Mouse (Mus musculus): ENCODE measurements around the gene Prdm2. TPM values are rescaled to one million over a fixed set of nuclear protein-coding genes. Genes with fewer than 3 reads are reported as not detected.
A peak's percentile ranks its signal among the peaks of the same experiment; 100 is the strongest.

Gene Prdm2
- total and polyA plus RNA-seq, 2 experiments from 2014 or later, result 11.0 to 16.6 TPM

DNA sequence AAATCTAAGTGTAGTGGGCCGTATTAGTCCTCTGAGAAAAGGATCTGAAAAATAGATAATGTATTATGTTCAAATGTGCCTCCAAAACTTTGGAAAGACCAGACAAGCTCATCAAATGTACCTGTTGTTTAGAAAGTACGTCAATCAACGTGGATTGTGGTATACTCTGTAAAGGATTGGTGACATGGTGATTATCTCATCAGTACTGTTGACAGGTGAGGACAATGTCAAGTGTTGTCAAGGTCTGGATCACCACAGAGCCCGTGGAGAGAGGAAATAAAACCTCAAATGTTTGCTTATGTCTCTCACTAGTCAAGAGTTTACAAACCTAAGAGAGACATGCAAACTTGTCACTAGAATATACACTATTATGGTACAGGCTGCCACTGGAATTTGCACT is 776 bp upstream of the Prdm2 start:
- Histone ChIP-seq H3K27me3 (ENCODE audit: insufficient read depth, low read length) (no peaks in the 10 kb centered on the region), H3K4me3 (ENCODE audit: low read length) (no peak overlapping the region), H3K4me2 (ENCODE audit: low read depth, low read length) (no peak overlapping the region), H3K4me1 (ENCODE audit: insufficient read depth, low read length) (peaks cover 6% of the 10 kb centered on the region; the same call in 1 of the 2 replicates), H3K9ac (replicated peaks; ENCODE audit: low read length) (no peak overlapping the region), H3K9me3 (ENCODE audit: low read length) (no peaks in the 10 kb centered on the region), H3K27ac (no peak overlapping the region), H3K36me3 (ENCODE audit: insufficient read depth, low read length) (no peaks in the 10 kb centered on the region)
- no peak for ATAC-seq
- TF ChIP-seq CTCF (IDR thresholded peaks at IDR 0.05; ENCODE audit: low read depth), result no peak
- 92% methylated on average over 4 of the region's 4 CpGs for WGBS
- DNase-seq (ENCODE audit: low spot score), result no peak

DNA sequence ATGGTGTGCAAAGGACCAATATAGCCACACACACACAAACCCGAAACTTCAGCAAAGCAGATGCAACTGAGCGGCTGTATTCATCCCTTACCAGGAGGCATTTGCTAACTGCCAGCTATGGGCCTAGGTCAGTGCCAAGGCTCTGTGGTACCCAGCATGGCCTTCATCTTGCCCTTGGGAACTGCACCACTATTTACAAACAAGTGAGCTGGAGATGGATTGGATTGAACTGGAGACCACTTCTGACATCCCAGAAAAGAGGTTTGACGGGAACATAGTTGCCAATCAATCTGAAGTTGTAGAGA is 332 bp upstream of the Prdm2 start:
- Histone ChIP-seq H3K4me1 (ENCODE audit: insufficient read depth, low read length) (peaks cover 6% of the 10 kb centered on the region; the same call in 1 of the 2 replicates), H3K36me3 (ENCODE audit: insufficient read depth, low read length) (no peaks in the 10 kb centered on the region), H3K9me3 (ENCODE audit: low read length) (no peaks in the 10 kb centered on the region), H3K4me2 (ENCODE audit: low read depth, low read length) (peak overlapping the region; percentile 73), H3K27ac (peak overlapping the region; percentile 92), H3K9ac (replicated peaks; ENCODE audit: low read length) (peak overlapping the region; percentile 96), H3K4me3 (ENCODE audit: low read length) (peak overlapping the region; percentile 86; the same call in 1 of the 2 replicates), H3K27me3 (ENCODE audit: insufficient read depth, low read length) (no peaks in the 10 kb centered on the region)
- DNase-seq (ENCODE audit: low spot score), result no peak
- no peak for ATAC-seq
- WGBS, result 94% methylated on average over 3 of the region's 3 CpGs
- no peak for TF ChIP-seq CTCF (IDR thresholded peaks at IDR 0.05; ENCODE audit: low read depth)

DNA sequence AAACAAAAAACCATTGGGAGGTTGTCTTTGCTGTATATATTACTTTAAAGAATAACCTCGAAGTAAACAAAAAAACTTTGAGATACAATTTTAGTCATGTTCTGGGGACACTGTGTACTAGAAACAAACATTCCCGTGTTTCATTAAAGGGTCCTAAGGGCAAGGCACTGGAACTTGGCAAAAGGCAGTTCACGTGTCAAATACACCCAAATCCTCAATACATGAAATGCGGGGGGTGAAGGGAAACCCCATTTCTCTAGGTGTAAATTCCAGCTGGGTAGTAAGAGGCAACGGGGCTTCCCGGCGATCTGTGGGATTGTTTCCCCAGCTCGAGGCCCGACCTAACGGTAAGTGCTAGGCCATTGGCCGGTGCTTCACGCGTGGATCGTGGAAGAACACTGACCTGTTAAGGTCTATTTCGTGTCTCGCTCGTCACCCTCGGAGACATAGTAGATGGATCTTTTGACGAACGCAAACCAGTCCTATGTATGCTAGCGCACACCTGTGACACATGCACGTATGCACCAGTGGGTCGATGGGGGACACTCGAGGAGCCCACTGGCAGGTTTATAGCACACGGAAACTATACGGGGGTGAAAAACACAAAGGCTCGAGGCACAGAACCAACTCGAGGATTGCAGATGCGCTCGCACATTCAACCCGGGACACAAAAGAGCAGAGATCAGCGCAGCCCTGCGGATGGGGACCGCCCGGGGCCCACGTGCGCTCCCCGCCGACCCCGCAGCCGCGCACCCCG is 1.0 kb downstream of the Prdm2 start:
- H3K4me2 ChIP-seq (ENCODE audit: low read depth, low read length), result peak overlapping the region; percentile 73
- 7% methylated on average over 41 of the region's 43 CpGs for WGBS
- H3K9ac ChIP-seq (replicated peaks; ENCODE audit: low read length), result peak overlapping the region; percentile 96

DNA sequence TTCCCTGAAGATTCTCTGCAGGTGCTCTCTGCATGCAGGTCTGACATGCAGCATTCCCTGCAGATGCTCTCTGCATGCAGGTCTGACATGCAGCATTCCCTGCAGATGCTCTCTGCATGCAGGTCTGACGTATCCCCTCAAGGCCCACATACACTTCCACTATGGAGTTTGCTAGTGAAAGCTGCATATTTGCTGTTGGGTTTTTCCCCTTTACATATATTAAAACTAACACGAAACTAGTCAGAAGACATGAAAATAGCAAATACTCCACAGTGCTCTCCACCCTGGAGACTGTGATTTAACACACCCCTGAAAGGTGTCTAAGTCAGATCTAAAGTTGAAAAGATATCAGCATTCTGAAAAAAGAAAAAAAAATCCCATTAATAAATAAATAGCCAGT is 2.8 kb downstream of the Prdm2 start:
- no peak overlapping the region for H3K4me3 ChIP-seq (ENCODE audit: low read length)
- no peak overlapping the region for H3K4me2 ChIP-seq (ENCODE audit: low read depth, low read length)
- no peaks in the 10 kb centered on the region for H3K36me3 ChIP-seq (ENCODE audit: insufficient read depth, low read length)
- H3K9me3 ChIP-seq (ENCODE audit: low read length), result no peaks in the 10 kb centered on the region
- no peak overlapping the region for H3K27ac ChIP-seq
- H3K4me1 ChIP-seq (ENCODE audit: insufficient read depth, low read length), result peaks cover 6% of the 10 kb centered on the region; the same call in 1 of the 2 replicates
- no peak for TF ChIP-seq CTCF (IDR thresholded peaks at IDR 0.05; ENCODE audit: low read depth)
- no peak for DNase-seq (ENCODE audit: low spot score)
- 70% methylated on average over 2 of the region's 2 CpGs for WGBS
- H3K27me3 ChIP-seq (ENCODE audit: insufficient read depth, low read length), result no peaks in the 10 kb centered on the region
- no peak for ATAC-seq
- H3K9ac ChIP-seq (replicated peaks; ENCODE audit: low read length), result no peak overlapping the region

More for the DNA sequence above, 1.0 kb downstream of the Prdm2 start:
- DNase-seq (ENCODE audit: low spot score) (peak; percentile 53), ATAC-seq (peak; percentile 72)
- Histone ChIP-seq H3K9me3 (ENCODE audit: low read length) (no peaks in the 10 kb centered on the region), H3K27me3 (ENCODE audit: insufficient read depth, low read length) (no peaks in the 10 kb centered on the region), H3K4me3 (ENCODE audit: low read length) (peak overlapping the region; percentile 86), H3K4me1 (ENCODE audit: insufficient read depth, low read length) (peaks cover 6% of the 10 kb centered on the region; the same call in 1 of the 2 replicates), H3K27ac (peak overlapping the region; percentile 92), H3K36me3 (ENCODE audit: insufficient read depth, low read length) (no peaks in the 10 kb centered on the region)
- TF ChIP-seq CTCF (IDR thresholded peaks at IDR 0.05; ENCODE audit: low read depth), result no peak

DNA sequence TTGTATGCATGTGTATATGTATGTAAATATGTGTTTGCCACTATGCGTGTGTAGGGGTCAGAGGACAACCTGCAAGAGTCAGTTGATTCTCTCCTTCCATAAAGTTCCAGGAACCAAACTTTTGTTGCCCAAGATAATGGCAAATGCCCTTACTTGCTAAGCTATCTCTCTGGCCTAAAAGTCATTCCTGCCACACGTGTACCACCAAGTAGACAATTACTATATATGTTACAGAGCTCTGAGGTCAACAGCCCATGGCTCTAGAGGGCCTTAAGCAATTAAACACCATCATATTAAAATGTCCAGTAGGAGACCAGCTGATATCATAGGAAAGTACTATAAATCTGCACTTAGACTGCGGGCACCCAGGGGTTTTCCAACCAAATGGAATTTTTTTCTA is 10.1 kb downstream of the Prdm2 start:
- Histone ChIP-seq H3K4me2 (ENCODE audit: low read depth, low read length) (no peak overlapping the region), H3K4me1 (ENCODE audit: insufficient read depth, low read length) (no peaks in the 10 kb centered on the region), H3K36me3 (ENCODE audit: insufficient read depth, low read length) (no peaks in the 10 kb centered on the region), H3K4me3 (ENCODE audit: low read length) (no peak overlapping the region), H3K9me3 (ENCODE audit: low read length) (no peaks in the 10 kb centered on the region), H3K27me3 (ENCODE audit: insufficient read depth, low read length) (no peaks in the 10 kb centered on the region), H3K27ac (no peak overlapping the region), H3K9ac (replicated peaks; ENCODE audit: low read length) (no peak overlapping the region)
- TF ChIP-seq CTCF (IDR thresholded peaks at IDR 0.05; ENCODE audit: low read depth), result no peak
- no peak for ATAC-seq
- no peak for DNase-seq (ENCODE audit: low spot score)
- 71% methylated on average over 3 of the region's 3 CpGs for WGBS

DNA sequence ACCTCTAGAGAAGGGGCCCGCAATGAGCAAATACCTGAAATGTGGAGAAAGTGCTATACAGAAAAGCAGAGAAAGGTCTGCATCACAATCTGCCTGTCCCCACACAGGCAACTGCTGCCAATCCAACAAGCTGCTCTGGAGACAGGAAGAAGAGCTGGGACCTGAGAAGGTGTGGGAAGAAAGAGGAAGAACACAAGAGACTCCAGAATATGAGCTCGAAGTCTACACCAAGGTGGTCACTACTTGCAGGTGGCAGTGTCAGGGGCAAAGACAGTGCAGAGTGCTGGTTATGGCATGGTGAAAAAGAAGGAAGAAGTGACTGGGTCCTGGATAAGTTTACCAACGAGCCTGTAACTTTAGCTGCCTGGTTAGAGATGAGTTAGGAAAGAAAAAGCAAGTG is 14.4 kb downstream of the Prdm2 start:
- no peaks in the 10 kb centered on the region for H3K36me3 ChIP-seq (ENCODE audit: insufficient read depth, low read length)
- WGBS, result 91% methylated on average over 3 of the region's 3 CpGs
- no peak for ATAC-seq
- H3K9ac ChIP-seq (replicated peaks; ENCODE audit: low read length), result no peak overlapping the region
- no peak overlapping the region for H3K4me3 ChIP-seq (ENCODE audit: low read length)
- TF ChIP-seq CTCF (IDR thresholded peaks at IDR 0.05; ENCODE audit: low read depth), result no peak
- H3K4me1 ChIP-seq (ENCODE audit: insufficient read depth, low read length), result no peaks in the 10 kb centered on the region
- no peaks in the 10 kb centered on the region for H3K27me3 ChIP-seq (ENCODE audit: insufficient read depth, low read length)
- no peak for DNase-seq (ENCODE audit: low spot score)
- no peak overlapping the region for H3K27ac ChIP-seq
- H3K9me3 ChIP-seq (ENCODE audit: low read length), result no peaks in the 10 kb centered on the region
- no peak overlapping the region for H3K4me2 ChIP-seq (ENCODE audit: low read depth, low read length)

DNA sequence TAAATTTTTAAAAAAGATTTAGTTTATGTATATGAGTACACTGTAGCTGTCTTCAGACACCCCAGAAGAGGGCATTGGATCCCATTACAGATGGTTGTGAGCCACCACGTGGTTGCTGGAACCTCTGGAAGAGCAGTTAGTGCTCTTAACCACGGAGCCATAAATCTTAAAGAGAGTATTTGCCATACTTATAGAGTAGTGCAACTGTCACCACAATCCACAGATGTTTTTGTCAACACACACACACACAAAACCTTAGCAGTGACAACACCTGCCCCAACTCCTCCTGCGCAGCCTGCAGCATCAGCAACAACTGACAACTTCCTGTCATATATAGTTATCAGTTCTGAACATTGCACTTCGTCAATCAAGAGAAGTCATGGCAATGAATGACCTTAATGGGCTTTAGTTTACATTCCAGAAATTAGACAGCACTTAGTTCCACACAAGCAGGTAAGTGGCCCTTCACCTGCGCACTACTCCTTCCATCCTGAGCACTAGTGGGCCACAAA is 14.9 kb downstream of the Prdm2 start:
- no peak overlapping the region for H3K27ac ChIP-seq
- no peak for DNase-seq (ENCODE audit: low spot score)
- no peaks in the 10 kb centered on the region for H3K9me3 ChIP-seq (ENCODE audit: low read length)
- no peak for ATAC-seq
- 92% methylated on average over 5 of the region's 5 CpGs for WGBS
- H3K27me3 ChIP-seq (ENCODE audit: insufficient read depth, low read length), result no peaks in the 10 kb centered on the region
- no peak overlapping the region for H3K4me3 ChIP-seq (ENCODE audit: low read length)
- no peak for TF ChIP-seq CTCF (IDR thresholded peaks at IDR 0.05; ENCODE audit: low read depth)
- H3K4me1 ChIP-seq (ENCODE audit: insufficient read depth, low read length), result no peaks in the 10 kb centered on the region
- H3K4me2 ChIP-seq (ENCODE audit: low read depth, low read length), result no peak overlapping the region
- H3K9ac ChIP-seq (replicated peaks; ENCODE audit: low read length), result no peak overlapping the region
- no peaks in the 10 kb centered on the region for H3K36me3 ChIP-seq (ENCODE audit: insufficient read depth, low read length)

Measured in hindbrain, postnatal 0 days (tissue).